Mouse (Mus musculus) megakaryocyte, embryonic 14.5 days (primary cell): ENCODE results near the gene Adamts1. TPM values are rescaled to one million over a fixed set of nuclear protein-coding genes. Genes with fewer than 3 reads are reported as not detected.

Source experiments
- H3K27me3 ChIP-seq: replicated peaks from 2 replicates; pipeline ENCODE3; 2012; ENCODE audit warnings: inconsistent platforms
- H3K36me3 ChIP-seq: replicated peaks from 2 replicates; pipeline ENCODE3; 2012; ENCODE audit warnings: low read length, inconsistent platforms, mixed read lengths
- H3K4me1 ChIP-seq: 2 replicates; pipeline ENCODE4 v1.6.1; 2012; ENCODE audit warnings: inconsistent platforms
- H3K4me3 ChIP-seq: replicated peaks from 2 replicates; pipeline ENCODE3; 2012; ENCODE audit warnings: moderate library complexity, mild to moderate bottlenecking, inconsistent platforms
- H3K9me3 ChIP-seq: 2 replicates; pipeline ENCODE4 v1.6.1; 2012; ENCODE audit warnings: inconsistent platforms
- FLI1 ChIP-seq: IDR thresholded peaks from 2 replicates; pipeline ENCODE4 v1.6.1; 2012; ENCODE audit warnings: low read length, inconsistent platforms, mixed read lengths
- GATA1 ChIP-seq: IDR thresholded peaks from 3 replicates; pipeline ENCODE4 v1.6.1; 2012; ENCODE audit warnings: mixed read lengths, low read length, inconsistent platforms, borderline replicate concordance
- polyA plus RNA-seq: library from polyadenylated mRNA; stranded (reverse); fragments of >175 nt; gene quantifications from 2 replicates; pipeline ENCODE4 v1.2.3, GENCODE M21; 2012; ENCODE audit warnings: low replicate concordance; ENCODE audit not compliant: insufficient read depth

Gene Adamts1
- polyA plus RNA-seq, 1 experiment, result 0.28 TPM

DNA sequence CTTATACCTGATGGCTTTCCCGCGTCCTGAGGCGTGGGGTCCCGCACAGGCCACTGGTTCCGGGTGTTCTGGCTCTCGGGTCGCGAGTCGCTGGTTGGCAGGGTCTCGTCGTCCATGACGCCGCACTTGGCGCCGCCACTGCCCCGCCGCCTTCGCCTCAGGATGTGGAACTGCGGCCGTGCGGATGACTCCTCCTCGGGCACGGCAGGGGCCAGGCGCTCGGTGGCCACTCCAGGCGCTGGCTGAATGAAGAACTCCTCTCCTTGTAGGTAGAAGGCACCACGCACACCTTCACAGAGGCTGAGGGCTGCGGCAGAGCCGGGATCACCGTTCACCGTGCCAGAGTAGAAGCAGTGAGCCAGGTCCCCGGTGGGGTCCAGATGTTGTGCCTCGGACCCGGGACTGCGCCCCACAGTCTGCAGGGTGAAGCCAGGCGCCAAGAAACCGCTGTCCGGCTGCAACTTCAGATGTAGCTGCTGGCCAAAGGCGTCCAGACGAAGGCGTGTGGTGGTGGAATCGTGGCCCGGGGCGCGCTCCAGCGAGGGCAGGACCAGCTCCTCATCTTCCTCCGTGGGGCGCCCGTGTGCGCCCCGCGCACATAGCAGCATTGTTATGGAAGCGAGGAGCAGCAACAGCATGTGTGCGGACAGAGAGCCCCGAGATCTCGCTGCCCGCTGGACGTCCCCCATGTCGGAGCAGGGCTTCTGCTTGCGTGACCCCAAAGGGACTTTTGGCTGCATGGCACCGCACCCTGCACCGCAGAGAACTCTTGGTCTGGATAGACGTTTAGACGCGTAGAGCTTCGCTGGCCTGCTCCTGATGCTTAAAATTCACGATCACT lies 722 bp downstream of the Adamts1 start:
- Histone ChIP-seq H3K27me3 (peaks cover 49% of the 10 kb centered on the region), H3K9me3 (peaks cover 10% of the 10 kb centered on the region; the same call in 1 of the 2 replicates), H3K4me3 (peak overlapping the region; percentile 90), H3K4me1 (peaks cover 34% of the 10 kb centered on the region), H3K36me3 (no peaks in the 10 kb centered on the region)
- no peak for TF ChIP-seq FLI1
- TF ChIP-seq GATA1, result no peak

- no peaks in the 10 kb centered on the region for H3K36me3 ChIP-seq
- H3K9me3 ChIP-seq, result peaks cover 10% of the 10 kb centered on the region; the same call in 1 of the 2 replicates
- H3K4me1 ChIP-seq, result peaks cover 34% of the 10 kb centered on the region
- H3K27me3 ChIP-seq, result peaks cover 49% of the 10 kb centered on the region
- H3K4me3 ChIP-seq, result peak overlapping the region; percentile 90
- TF ChIP-seq GATA1, result no peak
Measured at GRCm38 (mm10) chr16:85801252-85801651, 1.7 kb downstream of the Adamts1 start.

DNA sequence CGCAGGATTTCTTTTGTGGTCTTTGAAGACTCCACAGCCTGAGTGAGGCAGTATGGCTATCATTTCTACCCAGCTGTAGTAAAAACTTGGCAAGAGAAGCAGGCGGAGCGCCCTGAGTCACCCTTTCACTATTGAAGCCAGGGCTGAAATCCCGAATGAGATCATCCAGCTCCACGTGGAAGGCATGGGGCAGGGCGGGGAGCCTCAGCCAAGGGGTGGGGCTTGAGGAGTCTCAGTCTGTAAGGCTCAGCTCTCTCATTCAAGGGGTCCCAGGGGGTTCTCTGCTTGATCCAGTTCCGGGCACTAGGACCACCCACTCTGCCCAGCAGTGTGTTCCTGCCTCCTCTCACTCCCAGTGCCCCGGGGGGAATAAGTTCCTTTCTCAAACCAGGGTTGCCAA lies 2.2 kb downstream of the Adamts1 start:
- H3K4me1 ChIP-seq, result peaks cover 34% of the 10 kb centered on the region
- H3K4me3 ChIP-seq, result peak overlapping the region; percentile 90
- peaks cover 49% of the 10 kb centered on the region for H3K27me3 ChIP-seq
- H3K36me3 ChIP-seq, result no peaks in the 10 kb centered on the region
- TF ChIP-seq FLI1, result no peak
- TF ChIP-seq GATA1, result no peak
- peaks cover 10% of the 10 kb centered on the region; the same call in 1 of the 2 replicates for H3K9me3 ChIP-seq

DNA sequence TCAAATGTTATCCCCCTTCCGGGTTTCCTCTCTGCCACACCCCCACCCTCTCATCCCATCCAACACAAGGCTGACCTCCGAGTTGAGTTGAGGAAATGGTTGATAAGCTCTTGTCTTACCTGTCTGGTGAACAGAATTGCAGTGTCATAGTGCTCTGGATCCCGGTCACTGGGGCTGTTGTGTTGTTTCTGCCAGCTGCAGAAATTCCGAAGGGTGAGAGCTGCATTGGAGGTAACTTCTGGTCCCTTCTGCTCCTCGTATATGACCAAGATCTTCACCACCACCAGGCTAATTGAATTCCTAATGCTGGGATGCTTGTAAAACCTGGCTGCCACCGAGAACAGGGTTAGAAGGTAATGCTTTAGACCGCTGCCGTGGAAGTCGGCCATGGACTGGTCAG lies 2.9 kb downstream of the Adamts1 start:
- H3K27me3 ChIP-seq, result peaks cover 45% of the 10 kb centered on the region
- no peak overlapping the region for H3K4me3 ChIP-seq
- H3K9me3 ChIP-seq, result peaks cover 15% of the 10 kb centered on the region; the same call in 1 of the 2 replicates
- TF ChIP-seq FLI1 (no peak), GATA1 (no peak)
- no peaks in the 10 kb centered on the region for H3K36me3 ChIP-seq
- H3K4me1 ChIP-seq, result peaks cover 34% of the 10 kb centered on the region

DNA sequence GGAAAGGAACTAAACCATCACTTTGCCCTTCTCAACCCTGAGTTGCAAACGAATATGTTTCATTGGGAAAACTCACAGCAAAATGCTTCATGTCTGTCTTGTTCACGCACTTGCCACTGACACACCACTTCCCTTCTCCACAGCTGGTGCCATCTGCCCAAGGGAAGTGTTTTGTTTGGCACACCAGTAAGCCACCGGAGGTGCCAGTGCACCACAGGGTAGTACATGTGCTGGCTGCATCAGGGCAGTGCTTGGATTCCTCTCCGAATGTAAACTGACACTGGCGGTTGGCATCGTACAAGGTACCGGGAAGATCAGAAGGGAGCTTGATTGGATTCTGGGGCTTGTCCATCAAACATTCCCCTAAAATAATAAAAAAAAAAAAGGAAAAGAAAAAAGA lies 4.6 kb downstream of the Adamts1 start:
- TF ChIP-seq FLI1 (no peak), GATA1 (no peak)
- no peaks in the 10 kb centered on the region for H3K36me3 ChIP-seq
- peaks cover 27% of the 10 kb centered on the region for H3K4me1 ChIP-seq
- peaks cover 37% of the 10 kb centered on the region for H3K27me3 ChIP-seq
- no peak overlapping the region for H3K4me3 ChIP-seq
- H3K9me3 ChIP-seq, result peaks cover 15% of the 10 kb centered on the region; the same call in 1 of the 2 replicates

- H3K36me3 ChIP-seq, result no peaks in the 10 kb centered on the region
- H3K9me3 ChIP-seq, result peaks cover 15% of the 10 kb centered on the region; the same call in 1 of the 2 replicates
- H3K4me1 ChIP-seq, result peaks cover 15% of the 10 kb centered on the region
- no peak overlapping the region for H3K4me3 ChIP-seq
- peaks cover 25% of the 10 kb centered on the region for H3K27me3 ChIP-seq
- no peak for TF ChIP-seq FLI1
- no peak for TF ChIP-seq GATA1
Measured at GRCm38 (mm10) chr16:85797161-85797560, 5.8 kb downstream of the Adamts1 start.

DNA sequence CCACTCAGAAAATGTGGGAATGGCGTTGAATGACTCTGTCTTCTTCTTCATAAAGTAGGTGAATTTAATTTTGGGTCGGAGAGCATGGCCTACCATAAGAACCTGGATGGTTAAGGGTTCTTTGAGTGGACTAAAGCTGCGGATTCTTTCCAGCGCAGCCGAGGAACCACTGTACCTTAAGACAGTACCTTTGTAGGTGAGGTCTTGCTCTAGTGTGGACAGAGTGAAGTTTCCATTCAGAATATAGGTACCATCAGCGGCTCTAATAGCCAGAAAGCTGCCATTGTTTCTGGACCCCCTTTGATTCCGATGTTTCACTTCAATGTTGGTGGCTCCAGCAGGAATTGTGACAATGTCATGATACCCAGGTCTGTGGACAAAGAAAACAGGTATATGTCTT lies 7.2 kb downstream of the Adamts1 start:
- H3K27me3 ChIP-seq, result peaks cover 11% of the 10 kb centered on the region
- peaks cover 1% of the 10 kb centered on the region for H3K4me1 ChIP-seq
- no peaks in the 10 kb centered on the region for H3K36me3 ChIP-seq
- H3K4me3 ChIP-seq, result no peak overlapping the region
- peaks cover 11% of the 10 kb centered on the region; the same call in 1 of the 2 replicates for H3K9me3 ChIP-seq
- TF ChIP-seq FLI1, result no peak
- no peak for TF ChIP-seq GATA1

DNA sequence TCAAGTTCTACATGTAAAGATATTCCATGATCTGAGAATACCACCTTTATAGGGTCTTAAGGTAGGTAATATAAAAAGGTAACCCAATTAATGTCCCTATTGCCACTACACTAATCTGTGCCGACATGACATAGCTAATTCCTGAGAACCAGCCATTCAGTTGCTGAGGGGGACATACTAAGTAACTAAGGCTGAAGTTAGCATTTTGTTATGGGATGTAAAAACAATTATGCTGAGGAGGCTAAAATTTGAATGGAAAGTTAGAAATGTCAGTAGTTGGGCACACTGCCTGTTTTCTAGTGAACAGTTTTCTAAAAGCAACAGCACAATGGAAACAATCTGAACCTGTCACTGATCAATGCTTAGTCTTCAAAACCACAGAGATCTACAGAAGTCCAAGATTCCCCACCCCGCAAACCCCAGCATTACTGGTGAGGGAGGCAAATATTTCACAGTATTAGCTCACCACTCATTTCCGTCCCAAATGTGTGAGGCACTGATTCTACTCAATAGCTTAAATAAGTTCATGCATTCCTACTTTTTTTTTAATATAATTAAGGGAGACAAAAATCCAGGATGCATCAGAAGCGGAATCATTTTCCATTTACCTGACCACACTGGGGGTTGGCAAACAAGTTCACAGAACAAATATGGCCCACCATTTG lies 9.6 kb downstream of the Adamts1 start:
- Histone ChIP-seq H3K27me3 (peaks cover under 1% of the 10 kb centered on the region), H3K4me1 (no peaks in the 10 kb centered on the region), H3K9me3 (peaks cover 6% of the 10 kb centered on the region; the same call in 1 of the 2 replicates), H3K4me3 (no peak overlapping the region), H3K36me3 (no peaks in the 10 kb centered on the region)
- TF ChIP-seq FLI1, result no peak
- no peak for TF ChIP-seq GATA1

GRCm38 (mm10) chr16:85781076-85781475 lies 21.8 kb downstream of the Adamts1 start:
- Histone ChIP-seq H3K9me3 (no peaks in the 10 kb centered on the region), H3K36me3 (no peaks in the 10 kb centered on the region), H3K4me3 (no peak overlapping the region), H3K27me3 (no peaks in the 10 kb centered on the region), H3K4me1 (no peaks in the 10 kb centered on the region)
- TF ChIP-seq FLI1 (no peak), GATA1 (no peak)

GRCm38 (mm10) chr16:85779775-85780174 lies 23.1 kb downstream of the Adamts1 start:
- no peaks in the 10 kb centered on the region for H3K4me1 ChIP-seq
- H3K9me3 ChIP-seq, result no peaks in the 10 kb centered on the region
- H3K4me3 ChIP-seq, result no peak overlapping the region
- H3K27me3 ChIP-seq, result no peaks in the 10 kb centered on the region
- TF ChIP-seq GATA1 (no peak), FLI1 (no peak)
- no peaks in the 10 kb centered on the region for H3K36me3 ChIP-seq
